Mouse (Mus musculus) midbrain, embryonic 11.5 days (tissue): Measurements from ENCODE around the gene Cmtr2. TPM values are rescaled to one million over a fixed set of nuclear protein-coding genes. Genes with fewer than 3 reads are reported as not detected.
A peak's percentile ranks its signal among the peaks of the same experiment; 100 is the strongest.

Experiments
- ATAC-seq: fragments of 200-750 bp; cut with Nextera tagmentation; 2 replicates; pipeline ENCODE4 v1.8.0; 2017; ENCODE audit warnings: moderate TSS enrichment, moderate library complexity; ENCODE audit not compliant: low FRiP score
- DNase-seq: peaks from one replicate; pipeline ENCODE4 v3.0.0; 2015; ENCODE audit warnings: low spot score; ENCODE audit errors: missing footprints
- H3K27ac ChIP-seq: fragments of 300-500 bp; sonication (generic); 2 replicates; pipeline ENCODE4 v1.5.1; 2014; ENCODE audit warnings: low read depth, low read length
- H3K27me3 ChIP-seq: fragments of 300-500 bp; sonication (generic); 2 replicates; pipeline ENCODE4 v1.6.1; 2014; ENCODE audit warnings: mild to moderate bottlenecking, low read length, moderate library complexity, mixed read lengths; ENCODE audit not compliant: control insufficient read depth, insufficient read depth
- H3K36me3 ChIP-seq: fragments of 300-500 bp; sonication (generic); 2 replicates; pipeline ENCODE4 v1.6.1; 2014; ENCODE audit warnings: mild to moderate bottlenecking, low read length, moderate library complexity, mixed read lengths; ENCODE audit not compliant: control insufficient read depth, insufficient read depth
- H3K4me1 ChIP-seq: fragments of 300-500 bp; sonication (generic); 2 replicates; pipeline ENCODE4 v1.6.1; 2014; ENCODE audit warnings: low read length; ENCODE audit not compliant: control insufficient read depth, insufficient read depth
- H3K4me2 ChIP-seq: fragments of 300-500 bp; sonication (generic); 2 replicates; pipeline ENCODE4 v1.6.1; 2014; ENCODE audit warnings: mild to moderate bottlenecking, moderate library complexity
- H3K4me3 ChIP-seq: fragments of 300-500 bp; sonication (generic); 2 replicates; pipeline ENCODE4 v1.5.1; 2014; ENCODE audit warnings: low read depth, low read length
- H3K9ac ChIP-seq: fragments of 300-500 bp; sonication (generic); 2 replicates; pipeline ENCODE4 v1.6.1; 2014; ENCODE audit warnings: low read length
- H3K9me3 ChIP-seq: fragments of 300-500 bp; sonication (generic); 2 replicates; pipeline ENCODE4 v1.6.1; 2016; ENCODE audit warnings: low read length; ENCODE audit not compliant: control insufficient read depth
- WGBS: fragments of 180-500 bp; shearing (Covaris S2); extraction: QIAGEN DNeasy Blood & Tissue Kit; methylation state at CpG from one replicate; pipeline ENCODE4 v1.1.7; 2014; 5-methylcytosine and 5-hydroxymethylcytosine counted together
- polyA plus RNA-seq: library from polyadenylated mRNA; unstranded; fragments of >200 nt; fragmentation: Nextera tagmentation; extraction: Ambion mirVana; gene quantifications from 2 replicates; pipeline ENCODE4 v1.2.1, GENCODE M21; 2014

Gene Cmtr2
- polyA plus RNA-seq, 1 experiment from 2014 or later = 13.1 TPM

DNA sequence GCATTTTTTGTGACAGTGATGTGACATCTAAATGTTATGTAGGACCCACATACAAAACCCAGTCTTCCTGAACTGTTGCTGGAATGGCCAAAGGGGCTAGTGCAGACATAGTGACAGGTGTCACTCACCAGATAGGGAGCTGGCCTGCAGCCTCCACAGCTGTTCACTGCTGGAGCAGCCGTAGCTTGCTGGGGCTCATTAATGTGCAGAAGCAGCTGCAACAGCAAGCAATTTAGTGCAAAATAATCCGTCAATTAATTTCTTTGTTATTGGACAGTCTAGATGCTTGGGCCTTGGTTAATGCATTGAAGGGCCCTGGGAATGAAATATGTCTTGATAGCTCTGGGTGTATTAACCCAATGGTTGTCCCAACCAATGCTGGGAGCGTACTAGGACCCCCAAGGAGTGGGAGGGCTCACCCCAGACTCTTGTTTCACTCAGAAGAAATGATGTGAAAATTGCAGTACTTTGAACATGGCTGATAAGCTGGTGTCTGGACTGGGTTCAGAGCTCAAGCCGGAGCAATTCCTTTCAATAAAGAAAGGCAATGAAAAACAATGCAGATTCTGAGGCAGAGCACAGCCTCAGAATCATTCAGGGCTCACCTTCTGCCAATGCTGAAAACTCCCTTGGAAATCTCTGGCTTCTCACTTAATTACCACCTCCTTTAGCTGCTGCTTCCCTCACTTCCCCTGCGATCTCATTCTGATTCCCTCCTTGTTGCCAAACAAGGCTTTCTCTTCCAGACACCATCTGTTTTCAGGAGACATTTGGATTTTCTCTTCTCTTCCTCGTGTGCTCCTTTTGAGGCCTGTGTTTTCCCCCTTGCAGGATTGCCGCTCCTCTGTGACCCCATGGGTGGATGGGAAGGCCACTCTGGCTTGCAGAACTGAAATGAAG, 27.1 kb downstream of the Cmtr2 start:
- whole genome bisulfite sequencing = 65% methylated on average over 7 of the region's 7 CpGs
- no peak for ATAC-seq

DNA sequence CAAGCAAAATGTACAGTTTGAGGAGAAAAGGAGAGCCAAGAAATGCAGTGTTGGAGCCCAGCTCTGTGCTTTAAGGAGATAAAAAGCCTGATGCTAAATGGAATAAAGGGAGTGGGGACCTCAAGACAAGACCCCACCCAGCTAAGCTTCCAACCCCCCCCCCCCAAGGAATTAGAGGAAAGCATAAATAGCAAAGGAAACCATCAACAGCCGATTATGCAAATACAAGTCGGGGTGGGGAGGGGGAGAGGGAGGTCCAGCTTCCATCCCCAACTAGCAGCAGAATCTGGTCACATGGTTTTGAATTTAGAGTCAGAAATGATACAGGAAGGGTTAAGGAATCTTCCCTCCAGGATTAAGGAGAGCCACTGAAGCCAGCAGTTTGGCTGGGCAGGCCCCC, 29.1 kb downstream of the Cmtr2 start:
- ATAC-seq (no peak), DNase-seq (no peak)
- Histone ChIP-seq H3K4me1 (no peaks in the 10 kb centered on the region), H3K36me3 (no peaks in the 10 kb centered on the region), H3K4me3 (no peak overlapping the region), H3K9me3 (no peaks in the 10 kb centered on the region), H3K27ac (no peak overlapping the region), H3K9ac (no peak overlapping the region), H3K27me3 (no peaks in the 10 kb centered on the region), H3K4me2 (no peak overlapping the region)
- 46% methylated on average over 2 of the region's 2 CpGs for WGBS

More for the DNA sequence above, 27.1 kb downstream of the Cmtr2 start:
- Histone ChIP-seq H3K9ac (no peak overlapping the region), H3K36me3 (no peaks in the 10 kb centered on the region), H3K27ac (no peak overlapping the region), H3K4me2 (no peak overlapping the region), H3K4me1 (no peaks in the 10 kb centered on the region), H3K4me3 (no peak overlapping the region), H3K9me3 (no peaks in the 10 kb centered on the region), H3K27me3 (no peaks in the 10 kb centered on the region)
- no peak for DNase-seq

DNA sequence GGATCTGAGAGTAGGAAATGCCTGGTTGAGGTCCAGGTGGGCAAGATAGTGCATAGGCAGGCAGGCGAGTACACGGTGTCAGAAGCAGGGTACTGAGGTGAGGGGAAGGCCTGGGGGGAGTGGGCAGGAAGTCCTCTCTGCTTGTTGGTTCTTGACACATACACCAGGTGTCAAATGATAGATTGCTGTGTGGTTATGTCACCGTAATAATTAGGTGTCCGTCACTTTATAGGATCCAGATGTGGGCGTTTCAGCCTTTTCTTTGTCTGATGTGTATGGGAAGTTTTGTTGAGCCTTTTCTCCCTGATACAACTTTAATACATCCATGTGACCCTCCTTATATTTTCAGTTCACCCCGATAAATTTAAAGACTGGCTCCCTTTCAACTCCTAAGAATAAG, 31.8 kb downstream of the Cmtr2 start:
- 78% methylated on average over 6 of the region's 6 CpGs for WGBS

GRCm38 (mm10) chr8:110253986-110254385, 38.5 kb downstream of the Cmtr2 start:
- Histone ChIP-seq H3K9ac (no peak overlapping the region), H3K27me3 (no peaks in the 10 kb centered on the region), H3K9me3 (no peaks in the 10 kb centered on the region), H3K4me1 (no peaks in the 10 kb centered on the region), H3K27ac (no peak overlapping the region), H3K36me3 (no peaks in the 10 kb centered on the region), H3K4me3 (no peak overlapping the region), H3K4me2 (no peak overlapping the region)
- 87% methylated on average over 4 of the region's 4 CpGs for WGBS
- ATAC-seq (no peak), DNase-seq (no peak)

More for the DNA sequence above, 31.8 kb downstream of the Cmtr2 start:
- Histone ChIP-seq H3K9ac (no peak overlapping the region), H3K4me2 (no peak overlapping the region), H3K4me1 (no peaks in the 10 kb centered on the region), H3K4me3 (no peak overlapping the region), H3K27me3 (no peaks in the 10 kb centered on the region), H3K9me3 (no peaks in the 10 kb centered on the region), H3K27ac (no peak overlapping the region), H3K36me3 (no peaks in the 10 kb centered on the region)
- DNase-seq (no peak), ATAC-seq (no peak)

GRCm38 (mm10) chr8:110265796-110266305, 50.4 kb downstream of the Cmtr2 start:
- 73% methylated on average over 11 of the region's 11 CpGs for WGBS
- no peak overlapping the region for H3K27ac ChIP-seq
- no peaks in the 10 kb centered on the region for H3K9me3 ChIP-seq
- DNase-seq (no peak), ATAC-seq (no peak)
- H3K4me2 ChIP-seq = no peak overlapping the region
- no peaks in the 10 kb centered on the region; the same call in 1 of the 2 replicates for H3K4me1 ChIP-seq
- no peak overlapping the region for H3K9ac ChIP-seq
- no peaks in the 10 kb centered on the region for H3K36me3 ChIP-seq
- H3K4me3 ChIP-seq = no peak overlapping the region
- no peaks in the 10 kb centered on the region for H3K27me3 ChIP-seq

GRCm38 (mm10) chr8:110266741-110267140, 51.3 kb downstream of the Cmtr2 start, which contains the start of gene Hydin:
Gene Hydin, plus strand, starts transcription at chr8:110266977.
- Histone ChIP-seq H3K27ac (no peak within 1 kb of the TSS), H3K4me1 (no peaks in the 10 kb centered on the region; the same call in 1 of the 2 replicates), H3K27me3 (no peaks in the 10 kb centered on the region), H3K36me3 (no peaks in the 10 kb centered on the region), H3K9me3 (no peaks in the 10 kb centered on the region), H3K4me3 (peak within 1 kb of the TSS; percentile 36), H3K9ac (peak within 1 kb of the TSS; percentile 46; the same call in 1 of the 2 replicates), H3K4me2 (peak within 1 kb of the TSS; percentile 54)
- peak; percentile 95 for ATAC-seq
- under 1% methylated on average over 15 of the region's 15 CpGs for WGBS
- DNase-seq = peak; percentile 100

DNA sequence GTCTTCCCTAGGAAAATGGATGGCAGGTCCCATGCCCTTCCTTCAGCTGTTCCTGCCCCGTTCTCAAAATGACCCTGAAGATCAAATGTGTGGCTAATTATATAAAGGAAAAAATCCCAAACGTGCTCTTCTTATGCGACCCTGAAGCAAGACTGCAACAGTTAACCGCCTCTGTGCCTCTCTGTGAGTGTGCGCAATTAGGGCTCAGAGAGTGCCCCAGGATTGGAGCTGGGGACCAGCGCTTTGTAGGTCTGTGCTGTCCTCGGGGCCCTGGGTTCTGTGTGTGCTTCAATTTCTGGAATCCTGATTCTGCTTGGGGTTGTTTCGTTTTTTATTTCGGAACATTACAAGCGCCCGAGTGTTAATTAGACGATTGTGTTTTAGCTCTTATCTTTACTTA, 51.8 kb downstream of the Cmtr2 start:
- ATAC-seq = peak; percentile 22; the same call in 1 of the 2 replicates
- H3K9me3 ChIP-seq = no peaks in the 10 kb centered on the region
- H3K27me3 ChIP-seq = no peaks in the 10 kb centered on the region
- peak overlapping the region; percentile 54 for H3K4me2 ChIP-seq
- no peak for DNase-seq
- H3K27ac ChIP-seq = no peak overlapping the region
- WGBS = 14% methylated on average over 12 of the region's 12 CpGs
- no peaks in the 10 kb centered on the region for H3K36me3 ChIP-seq
- H3K9ac ChIP-seq = peak overlapping the region; percentile 46; the same call in 1 of the 2 replicates
- no peaks in the 10 kb centered on the region; the same call in 1 of the 2 replicates for H3K4me1 ChIP-seq
- peak overlapping the region; percentile 36 for H3K4me3 ChIP-seq

DNA sequence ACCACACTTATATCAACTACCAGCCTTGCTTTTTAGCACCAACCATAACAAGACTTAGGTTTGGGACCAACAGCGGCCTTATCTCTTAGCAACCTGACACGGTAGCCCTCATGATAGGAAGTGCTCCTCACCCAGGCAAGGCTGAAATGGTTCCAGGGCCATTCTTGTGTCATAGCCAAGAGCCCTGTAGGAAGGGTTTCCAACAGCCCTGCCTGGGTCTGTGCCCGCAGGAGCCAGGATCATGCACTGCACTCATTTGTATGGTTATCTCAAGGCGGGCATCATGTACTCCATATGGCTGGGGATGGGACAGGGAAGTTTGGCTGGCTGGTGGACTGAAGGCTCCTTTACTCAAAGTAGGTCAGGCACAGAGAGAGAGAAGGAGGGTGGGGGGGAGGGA, 55.2 kb downstream of the Cmtr2 start:
- Histone ChIP-seq H3K27me3 (no peaks in the 10 kb centered on the region), H3K9ac (no peak overlapping the region), H3K27ac (no peak overlapping the region), H3K9me3 (no peaks in the 10 kb centered on the region), H3K4me2 (no peak overlapping the region), H3K4me1 (no peaks in the 10 kb centered on the region; the same call in 1 of the 2 replicates), H3K36me3 (no peaks in the 10 kb centered on the region), H3K4me3 (no peak overlapping the region)
- ATAC-seq = no peak
- 90% methylated on average over 4 of the region's 4 CpGs for WGBS
- DNase-seq = no peak

GRCm38 (mm10) chr8:110273394-110273793, 57.9 kb downstream of the Cmtr2 start:
- Histone ChIP-seq H3K4me1 (no peaks in the 10 kb centered on the region), H3K4me2 (no peak overlapping the region), H3K9ac (no peak overlapping the region), H3K9me3 (no peaks in the 10 kb centered on the region), H3K27me3 (no peaks in the 10 kb centered on the region), H3K36me3 (no peaks in the 10 kb centered on the region), H3K4me3 (no peak overlapping the region), H3K27ac (no peak overlapping the region)
- ATAC-seq = no peak
- no peak for DNase-seq
- WGBS = 71% methylated on average over 2 of the region's 2 CpGs
